Mouse (Mus musculus): ENCODE results near the gene Sdad1.
A peak's percentile ranks its signal among the peaks of the same experiment; 100 is the strongest.

Sdad1 gene

GRCm38 (mm10) chr5:92239333-92240232, 70.7 kb downstream of the Sdad1 start:
- peak; percentile 74 to 87 for DNase-seq

- DNase-seq: no peak
These were observed 75.2 kb downstream of the Sdad1 start for GRCm38 (mm10) chr5:92234939-92235557.
